Mouse (Mus musculus) kidney, adult 11 months (tissue): Measurements from ENCODE around the gene Csnk2a1.

Experiments
- DNase-seq: peaks from one replicate; pipeline ENCODE4 v3.0.0; 2022

The Csnk2a1 gene

DNA sequence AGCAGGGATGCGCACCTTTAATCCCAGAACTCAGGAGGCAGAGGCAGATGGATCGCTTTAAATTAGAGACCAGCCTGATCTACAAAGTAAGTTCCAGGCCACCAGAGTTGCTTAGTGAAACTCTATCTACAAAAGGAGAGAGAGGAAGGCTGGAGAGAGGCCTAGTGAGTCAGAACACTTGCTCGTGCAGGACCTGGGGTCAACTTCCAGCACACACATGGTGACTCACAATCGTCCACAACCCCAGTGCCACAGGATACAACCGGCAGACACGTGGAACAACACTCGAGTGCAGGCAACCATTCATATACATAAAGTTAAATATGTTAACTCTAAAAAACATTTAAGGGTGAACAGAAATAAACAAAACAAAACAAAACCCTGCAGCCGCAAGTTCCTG, 100.0 kb downstream of the Csnk2a1 start:
- no peak for DNase-seq

DNA sequence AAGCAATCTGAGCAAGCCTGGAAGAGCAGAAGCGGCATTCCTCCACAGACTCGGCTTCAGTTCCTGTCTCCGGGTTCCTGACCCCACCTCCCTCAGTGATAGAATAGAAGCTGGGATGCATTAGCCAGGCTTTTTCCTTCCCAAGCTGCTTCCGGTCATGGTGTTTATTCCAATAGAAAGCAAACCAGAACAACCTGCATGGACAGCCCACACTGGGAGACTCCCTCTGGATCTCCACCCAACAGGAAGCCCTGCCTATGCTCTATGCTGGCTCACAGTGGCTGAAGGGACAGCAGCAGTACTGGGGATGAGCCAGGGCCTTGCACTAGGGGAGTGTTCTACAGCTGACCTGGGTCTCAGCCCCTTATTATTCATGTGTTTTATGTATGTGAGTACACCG, 101.3 kb downstream of the Csnk2a1 start:
- DNase-seq = no peak

DNA sequence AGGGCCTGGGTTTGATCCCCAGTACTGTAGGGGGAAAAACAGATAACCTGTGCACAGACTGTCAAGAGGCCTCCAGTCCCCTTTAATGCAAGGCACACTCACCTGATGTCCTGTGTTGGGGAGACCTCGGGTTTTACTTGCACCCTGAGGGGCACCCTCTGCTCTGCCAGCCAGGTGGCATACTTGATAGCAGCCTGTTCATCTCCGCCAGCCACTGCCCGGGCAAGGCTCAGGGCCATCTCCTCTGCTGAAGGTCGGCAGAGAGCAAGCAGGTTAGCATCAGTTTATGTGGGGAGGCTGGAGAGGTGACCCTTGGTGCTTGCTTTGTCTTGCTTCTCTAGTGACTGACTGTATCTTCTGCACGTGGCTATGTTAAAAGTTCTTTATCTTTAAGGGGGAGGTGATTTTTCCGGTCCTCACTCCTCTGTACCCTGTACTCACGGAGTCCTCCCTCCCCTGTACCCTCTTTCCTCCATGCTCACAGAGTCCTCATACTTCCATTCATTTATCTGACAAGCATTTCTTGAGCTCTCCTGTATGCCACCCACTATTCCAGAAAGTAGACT, 104.3 kb downstream of the Csnk2a1 start:
- no peak for DNase-seq
